In the genomic region with DNA sequence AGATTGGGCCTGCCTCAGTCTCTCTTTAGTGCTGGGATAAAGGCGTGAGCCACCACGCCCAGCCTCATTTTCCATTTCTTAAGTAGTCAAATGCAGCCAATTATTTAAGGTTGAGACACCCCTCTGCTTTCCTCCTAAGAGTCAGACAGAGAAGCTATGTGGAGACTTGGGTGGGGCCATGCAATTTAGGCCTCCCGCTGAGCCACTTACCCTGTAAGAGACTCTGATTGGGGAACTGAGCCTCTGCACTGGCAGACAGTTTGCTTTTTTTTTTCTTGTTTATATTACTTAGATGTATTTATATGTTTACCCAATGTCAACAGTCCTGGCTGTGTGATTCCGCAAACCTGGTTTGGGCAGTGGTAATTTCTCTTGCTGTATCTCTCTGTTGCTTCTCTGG, we compare ENCODE assay signal across 15 mouse cellular contexts. TPM values are rescaled to one million over a fixed set of nuclear protein-coding genes. Genes with fewer than 3 reads are reported as not detected.
DNase-seq lines count a peak whose midpoint lies in the region; TF ChIP-seq lines count a peak whose summit lies in the region.
"Had no signal": no experiment of that assay in that cellular context is flagged by ENCODE, and none has a peak within 500 bp of the region (broad histone marks: within the 10 kb centered on the region; RNA-seq: fewer than 3 reads in every experiment).

No protein-coding gene starts in this region.

- TF ChIP-seq RAD21 in CH12.LX (IDR thresholded peaks at IDR 0.05; ENCODE audit: low read depth, low read length), result no peak

- H3K4me1 ChIP-seq in CH12.LX (ENCODE audit: control insufficient read depth in 1 of 2, insufficient read depth in 2 of 2), result peaks cover 0 to 41% of the 10 kb centered on the region in 2 experiments; a peak in 2 of 4 replicates
- H3K4me1 ChIP-seq in small intestine, adult 2 months (ENCODE audit: control insufficient read depth, insufficient read depth, insufficient read length, low read length), result peaks cover 26% of the 10 kb centered on the region

- 49% methylated on average over 4 of the region's 4 CpGs for WGBS in small intestine, adult 2 months

- TF ChIP-seq EP300 in CH12.LX (IDR thresholded peaks at IDR 0.05; ENCODE audit: low read length), result no peak

- DNase-seq in layer of hippocampus, adult 2 months (ENCODE audit: low spot score in 2 of 2), result no peak
- DNase-seq in layer of hippocampus, adult 9-11 months, result no peak
- DNase-seq in CH12.LX (ENCODE audit: extremely low read depth) (no peak), ES-CJ7 (ENCODE audit: low read depth, low spot score) (peak; percentile 95)
- no peak for DNase-seq in thymus, postnatal 10 days (ENCODE audit: low spot score in 2 of 2)
- DNase-seq in spleen, postnatal 10 days (ENCODE audit: low spot score in 2 of 2), result no peak
- DNase-seq: liver, embryonic 13.5 days; midbrain, embryonic 14.5 days; thymus, adult 2 months had no signal

- H3K9ac ChIP-seq in CH12.LX (ENCODE audit: insufficient read depth, low read depth), result no peak overlapping the region
- H3K9ac ChIP-seq: forebrain, embryonic 12.5 days; hindbrain, embryonic 12.5 days; limb, embryonic 12.5 days; liver, embryonic 13.5 days had no signal

- no peak overlapping the region for H3K4me3 ChIP-seq in layer of hippocampus, adult 2 months
- H3K4me3 ChIP-seq in CH12.LX (replicated peaks in 1 of 3; ENCODE audit: low read depth in 2 of 3, low read length in 2 of 3, poor library complexity in 1 of 3), result no peak overlapping the region
- H3K4me3 ChIP-seq in small intestine, adult 2 months (ENCODE audit: low read depth, low read length), result no peak overlapping the region
- H3K4me3 ChIP-seq: erythroblast, embryonic 14.5 days; forebrain, embryonic 12.5 days; hindbrain, embryonic 12.5 days; limb, embryonic 12.5 days; liver, embryonic 13.5 days had no signal

- peaks cover 57% of the 10 kb centered on the region for H3K79me2 ChIP-seq in CH12.LX (replicated peaks; ENCODE audit: control insufficient read depth, extremely low read depth, insufficient read depth, poor library complexity, severe bottlenecking)

- in situ Hi-C loops in CH12.LX (cut with MboI; ENCODE audit: low pct_ligation_motif_present, low pct_unique_long_range_greater_than_20kb, low sequenced_read_pairs), result no loop called here

- H3K4me2 ChIP-seq in CH12.LX (ENCODE audit: insufficient read depth, low read depth, poor library complexity, severe bottlenecking), result 0 out of 2 replicates have a peak overlapping the region, but pooled peaks have one; percentile 7
- H3K4me2 ChIP-seq: forebrain, embryonic 12.5 days; hindbrain, embryonic 12.5 days; limb, embryonic 12.5 days; liver, embryonic 13.5 days had no signal

- peaks cover 0 to 61% of the 10 kb centered on the region in 2 experiments for H3K36me3 ChIP-seq in CH12.LX (replicated peaks in 1 of 2; ENCODE audit: control insufficient read depth in 1 of 2, insufficient read depth in 1 of 2, low read length in 1 of 2)
- no peaks in the 10 kb centered on the region for H3K36me3 ChIP-seq in small intestine, adult 2 months (ENCODE audit: control insufficient read depth, insufficient read depth, low read length)
- H3K36me3 ChIP-seq: forebrain, embryonic 12.5 days; hindbrain, embryonic 12.5 days had no signal

- TF ChIP-seq POLR2A in CH12.LX (IDR thresholded peaks at IDR 0.05; ENCODE audit: low read depth, low read length), result no peak
- no peak for TF ChIP-seq POLR2A in small intestine, adult 2 months (IDR thresholded peaks at IDR 0.05; ENCODE audit: low read depth, low read length)

- peak overlapping the region; percentile 25; the same call in 1 of the 2 replicates for H3K27ac ChIP-seq in layer of hippocampus, adult 2 months
- H3K27ac ChIP-seq in CH12.LX (ENCODE audit: insufficient read depth, low read depth), result no peak overlapping the region
- H3K27ac ChIP-seq in small intestine, adult 2 months (ENCODE audit: insufficient read depth, low read depth, low read length), result peak overlapping the region; percentile 60
- H3K27ac ChIP-seq: forebrain, embryonic 12.5 days; hindbrain, embryonic 12.5 days; limb, embryonic 12.5 days; liver, embryonic 13.5 days had no signal

- dilution Hi-C loops in CH12.LX (cut with MboI; ENCODE audit: extremely low pct_ligation_motif_present, extremely low pct_unique_long_range_greater_than_20kb, low sequenced_read_pairs), result no loop called here

- no peaks in the 10 kb centered on the region for H3K27me3 ChIP-seq in CH12.LX (replicated peaks)
- H3K27me3 ChIP-seq in small intestine, adult 2 months (ENCODE audit: control insufficient read depth, insufficient read depth, low read length), result no peaks in the 10 kb centered on the region
- H3K27me3 ChIP-seq: forebrain, embryonic 12.5 days; hindbrain, embryonic 12.5 days; limb, embryonic 12.5 days; liver, embryonic 13.5 days; megakaryocyte, embryonic 14.5 days had no signal

- no peaks in the 10 kb centered on the region for H3K9me3 ChIP-seq in CH12.LX (replicated peaks; ENCODE audit: low read length)
- H3K9me3 ChIP-seq: forebrain, embryonic 12.5 days; hindbrain, embryonic 12.5 days; limb, embryonic 12.5 days; liver, embryonic 13.5 days; megakaryocyte, embryonic 14.5 days had no signal

- TF ChIP-seq CTCF in layer of hippocampus, adult 2 months (conservative IDR thresholded peaks at IDR 0.05), result no peak
- no peak for TF ChIP-seq CTCF in CH12.LX (conservative IDR thresholded peaks at IDR 0.05 in 1 of 2, IDR thresholded peaks at IDR 0.05 in 1 of 2; ENCODE audit: low read depth in 2 of 2, low read length in 2 of 2)
- no peak for TF ChIP-seq CTCF in small intestine, adult 2 months (IDR thresholded peaks at IDR 0.05; ENCODE audit: extremely low read depth, insufficient read length, insufficient replicate concordance, low read depth, low read length)

TF ChIP-seq in CH12.LX, 34 proteins besides CTCF, POLR2A, EP300 and RAD21:
- TF ChIP-seq ETS1 (conservative IDR thresholded peaks at IDR 0.05; ENCODE audit: low read depth, low read length) (no peak), ZC3H11A (IDR thresholded peaks at IDR 0.05; ENCODE audit: low read depth, low read length) (no peak), TCF12 (IDR thresholded peaks at IDR 0.05; ENCODE audit: low read depth, low read length) (no peak), CHD1 (IDR thresholded peaks at IDR 0.05; ENCODE audit: low read depth, low read length) (no peak), RCOR1 (conservative IDR thresholded peaks at IDR 0.05; ENCODE audit: low read depth, low read length) (no peak), POLR2AphosphoS2 (IDR thresholded peaks at IDR 0.05; ENCODE audit: low read depth, low read length) (no peak)

RNA-seq across cellular contexts. Expression of a gene that starts 4.2 kb away (rescaled TPM):
- total RNA-seq in layer of hippocampus, adult 2 months (2021), result 10 to 100 TPM; 50.8 to 51.9 TPM
- total RNA-seq in CH12.LX (2012; rRNA removed) (50.4 and 64.9 TPM in 2 replicates), CH12.LX (2014; rRNA removed) (67.3 and 70.9 TPM in 2 replicates)
- polyA plus RNA-seq in CH12.LX (2012; ENCODE audit: insufficient read length, low read depth), result 47.4 and 52.4 TPM in 2 replicates
- polyA plus RNA-seq in small intestine, adult 2 months (2012; rRNA removed), result 14.4 and 33.9 TPM in 2 replicates

RNA-seq across cellular contexts. Expression of a gene that starts 4.6 kb away (rescaled TPM):
- 100 to 1,000 TPM; 203 to 216 TPM for total RNA-seq in layer of hippocampus, adult 2 months (2021)
- total RNA-seq in CH12.LX (2012; rRNA removed) (75.6 and 97.6 TPM in 2 replicates), CH12.LX (2014; rRNA removed) (165 and 211 TPM in 2 replicates)
- 207 and 256 TPM in 2 replicates for polyA plus RNA-seq in CH12.LX (2012; ENCODE audit: insufficient read length, low read depth)
- polyA plus RNA-seq in small intestine, adult 2 months (2012; rRNA removed), result 14.4 and 41.0 TPM in 2 replicates
